Mouse (Mus musculus): Measurements from ENCODE around the gene Ltbp1. TPM values are rescaled to one million over a fixed set of nuclear protein-coding genes. Genes with fewer than 3 reads are reported as not detected.

Gene Ltbp1
- polyA plus RNA-seq, 1 experiment from 2014 or later: 29.8 TPM

GRCm38 (mm10) chr17:75216362-75216761 lies 211.0 kb downstream of the Ltbp1 start:
- Histone ChIP-seq H3K4me2 (ENCODE audit: low read length) (no peak overlapping the region), H3K9ac (ENCODE audit: low read length) (no peak overlapping the region), H3K4me1 (replicated peaks; ENCODE audit: control insufficient read depth, insufficient read depth, low read length) (no peaks in the 10 kb centered on the region; the same call in 1 of the 2 replicates), H3K27me3 (replicated peaks; ENCODE audit: control insufficient read depth, insufficient read depth, low read length) (no peaks in the 10 kb centered on the region), H3K9me3 (ENCODE audit: control insufficient read depth, low read length) (no peaks in the 10 kb centered on the region), H3K36me3 (ENCODE audit: control insufficient read depth, insufficient read depth, low read length) (no peaks in the 10 kb centered on the region), H3K4me3 (ENCODE audit: low read depth, low read length) (no peak overlapping the region), H3K27ac (ENCODE audit: low read depth) (no peak overlapping the region)
- WGBS: 90% methylated on average over 2 of the region's 2 CpGs
- DNase-seq (ENCODE audit: low spot score): no peak
- ATAC-seq (replicated peaks; ENCODE audit: low FRiP score, low TSS enrichment, low read depth): no peak

- DNase-seq (ENCODE audit: low spot score): no peak
- Histone ChIP-seq H3K27me3 (replicated peaks; ENCODE audit: control insufficient read depth, insufficient read depth, low read length) (no peaks in the 10 kb centered on the region), H3K9ac (ENCODE audit: low read length) (no peak overlapping the region), H3K27ac (ENCODE audit: low read depth) (no peak overlapping the region), H3K4me3 (ENCODE audit: low read depth, low read length) (no peak overlapping the region), H3K9me3 (ENCODE audit: control insufficient read depth, low read length) (no peaks in the 10 kb centered on the region), H3K4me2 (ENCODE audit: low read length) (no peak overlapping the region), H3K4me1 (replicated peaks; ENCODE audit: control insufficient read depth, insufficient read depth, low read length) (no peaks in the 10 kb centered on the region; the same call in 1 of the 2 replicates), H3K36me3 (ENCODE audit: control insufficient read depth, insufficient read depth, low read length) (no peaks in the 10 kb centered on the region)
- ATAC-seq (replicated peaks; ENCODE audit: low FRiP score, low TSS enrichment, low read depth): peak; percentile 86
- 74% methylated on average over 6 of the region's 6 CpGs for WGBS
These were observed 213.3 kb downstream of the Ltbp1 start for GRCm38 (mm10) chr17:75218700-75219099.

- no peaks in the 10 kb centered on the region for H3K4me1 ChIP-seq (replicated peaks; ENCODE audit: control insufficient read depth, insufficient read depth, low read length)
- H3K4me3 ChIP-seq (ENCODE audit: low read depth, low read length): no peak overlapping the region
- no peak overlapping the region for H3K4me2 ChIP-seq (ENCODE audit: low read length)
- H3K36me3 ChIP-seq (ENCODE audit: control insufficient read depth, insufficient read depth, low read length): peaks cover 11% of the 10 kb centered on the region
- H3K27ac ChIP-seq (ENCODE audit: low read depth): no peak overlapping the region
- WGBS: 76% methylated on average over 3 of the region's 3 CpGs
- ATAC-seq (replicated peaks; ENCODE audit: low FRiP score, low TSS enrichment, low read depth) (no peak), DNase-seq (ENCODE audit: low spot score) (no peak)
- H3K9me3 ChIP-seq (ENCODE audit: control insufficient read depth, low read length): no peaks in the 10 kb centered on the region
- H3K9ac ChIP-seq (ENCODE audit: low read length): no peak overlapping the region
- no peaks in the 10 kb centered on the region for H3K27me3 ChIP-seq (replicated peaks; ENCODE audit: control insufficient read depth, insufficient read depth, low read length)
These were observed 223.0 kb downstream of the Ltbp1 start for GRCm38 (mm10) chr17:75228321-75228720.

- DNase-seq (ENCODE audit: low spot score): no peak
- Histone ChIP-seq H3K27me3 (replicated peaks; ENCODE audit: control insufficient read depth, insufficient read depth, low read length) (no peaks in the 10 kb centered on the region), H3K36me3 (ENCODE audit: control insufficient read depth, insufficient read depth, low read length) (no peaks in the 10 kb centered on the region), H3K4me3 (ENCODE audit: low read depth, low read length) (no peak overlapping the region), H3K4me2 (ENCODE audit: low read length) (no peak overlapping the region), H3K9me3 (ENCODE audit: control insufficient read depth, low read length) (no peaks in the 10 kb centered on the region), H3K4me1 (replicated peaks; ENCODE audit: control insufficient read depth, insufficient read depth, low read length) (no peaks in the 10 kb centered on the region), H3K9ac (ENCODE audit: low read length) (no peak overlapping the region), H3K27ac (ENCODE audit: low read depth) (no peak overlapping the region)
- ATAC-seq (replicated peaks; ENCODE audit: low FRiP score, low TSS enrichment, low read depth): no peak
- 42% methylated on average over 2 of the region's 2 CpGs for WGBS
These were observed 227.8 kb downstream of the Ltbp1 start for GRCm38 (mm10) chr17:75233206-75233605.

DNA sequence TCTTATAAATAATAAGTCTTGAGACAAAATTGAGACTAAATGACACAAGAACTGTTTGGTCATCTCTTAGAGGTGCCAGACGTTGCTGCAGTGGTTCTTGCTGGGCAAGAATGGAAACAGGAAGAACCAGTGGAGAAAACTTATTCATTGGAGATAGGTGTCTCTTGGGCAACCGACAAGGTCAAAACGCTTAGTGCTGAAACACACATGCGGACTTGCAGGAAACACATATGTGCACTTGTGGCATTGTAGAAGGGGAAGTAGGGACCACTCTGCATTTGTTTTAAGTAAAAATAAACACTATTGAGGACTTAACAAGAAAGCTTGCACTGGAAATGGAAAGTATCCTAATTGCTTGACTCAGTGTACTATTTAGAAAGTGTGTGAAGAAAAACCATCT lies 228.6 kb downstream of the Ltbp1 start:
- no peaks in the 10 kb centered on the region for H3K27me3 ChIP-seq (replicated peaks; ENCODE audit: control insufficient read depth, insufficient read depth, low read length)
- H3K9me3 ChIP-seq (ENCODE audit: control insufficient read depth, low read length): no peaks in the 10 kb centered on the region
- no peak overlapping the region for H3K27ac ChIP-seq (ENCODE audit: low read depth)
- no peak overlapping the region for H3K9ac ChIP-seq (ENCODE audit: low read length)
- no peaks in the 10 kb centered on the region for H3K36me3 ChIP-seq (ENCODE audit: control insufficient read depth, insufficient read depth, low read length)
- WGBS: 82% methylated on average over 4 of the region's 4 CpGs
- ATAC-seq (replicated peaks; ENCODE audit: low FRiP score, low TSS enrichment, low read depth) (no peak), DNase-seq (ENCODE audit: low spot score) (no peak)
- H3K4me2 ChIP-seq (ENCODE audit: low read length): no peak overlapping the region
- H3K4me3 ChIP-seq (ENCODE audit: low read depth, low read length): no peak overlapping the region
- H3K4me1 ChIP-seq (replicated peaks; ENCODE audit: control insufficient read depth, insufficient read depth, low read length): no peaks in the 10 kb centered on the region

DNA sequence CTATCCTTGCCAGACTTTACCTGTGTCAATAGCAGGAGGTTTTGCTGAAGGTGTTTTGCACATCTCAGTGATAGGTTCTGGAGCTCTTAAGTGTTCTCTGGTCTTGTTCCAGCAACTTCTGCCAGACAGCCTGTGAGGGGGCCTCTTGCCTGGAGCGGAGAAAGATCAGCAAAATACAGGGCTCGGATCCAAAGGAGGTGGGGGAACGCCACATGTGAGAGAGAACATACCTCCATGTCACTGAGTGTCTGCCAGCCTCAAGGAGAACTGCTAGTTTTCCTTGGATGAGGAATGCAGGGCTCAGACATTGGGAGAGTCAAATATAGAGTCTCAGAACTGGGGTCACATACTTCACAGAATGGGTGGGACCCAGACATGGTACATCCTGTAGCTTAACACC lies 230.4 kb downstream of the Ltbp1 start:
- ATAC-seq (replicated peaks; ENCODE audit: low FRiP score, low TSS enrichment, low read depth): 0 out of 2 replicates have a peak, but pooled peaks have one; percentile 8
- peak; percentile 55 for DNase-seq (ENCODE audit: low spot score)
- WGBS: 60% methylated on average over 3 of the region's 3 CpGs
- H3K4me3 ChIP-seq (ENCODE audit: low read depth, low read length): no peak overlapping the region
- no peaks in the 10 kb centered on the region for H3K36me3 ChIP-seq (ENCODE audit: control insufficient read depth, insufficient read depth, low read length)
- no peak overlapping the region for H3K4me2 ChIP-seq (ENCODE audit: low read length)
- H3K27ac ChIP-seq (ENCODE audit: low read depth): no peak overlapping the region
- H3K9ac ChIP-seq (ENCODE audit: low read length): no peak overlapping the region
- H3K9me3 ChIP-seq (ENCODE audit: control insufficient read depth, low read length): no peaks in the 10 kb centered on the region
- no peaks in the 10 kb centered on the region for H3K27me3 ChIP-seq (replicated peaks; ENCODE audit: control insufficient read depth, insufficient read depth, low read length)
- H3K4me1 ChIP-seq (replicated peaks; ENCODE audit: control insufficient read depth, insufficient read depth, low read length): no peaks in the 10 kb centered on the region

- H3K36me3 ChIP-seq (ENCODE audit: control insufficient read depth, insufficient read depth, low read length): no peaks in the 10 kb centered on the region
- H3K4me1 ChIP-seq (replicated peaks; ENCODE audit: control insufficient read depth, insufficient read depth, low read length): no peaks in the 10 kb centered on the region
- DNase-seq (ENCODE audit: low spot score): no peak
- H3K9ac ChIP-seq (ENCODE audit: low read length): no peak overlapping the region
- no peak for ATAC-seq (replicated peaks; ENCODE audit: low FRiP score, low TSS enrichment, low read depth)
- H3K4me2 ChIP-seq (ENCODE audit: low read length): no peak overlapping the region
- H3K4me3 ChIP-seq (ENCODE audit: low read depth, low read length): no peak overlapping the region
- WGBS: 84% methylated on average over 2 of the region's 2 CpGs
- H3K9me3 ChIP-seq (ENCODE audit: control insufficient read depth, low read length): no peaks in the 10 kb centered on the region
- H3K27me3 ChIP-seq (replicated peaks; ENCODE audit: control insufficient read depth, insufficient read depth, low read length): no peaks in the 10 kb centered on the region
- no peak overlapping the region for H3K27ac ChIP-seq (ENCODE audit: low read depth)
These were observed 231.2 kb downstream of the Ltbp1 start for GRCm38 (mm10) chr17:75236543-75236942.

DNA sequence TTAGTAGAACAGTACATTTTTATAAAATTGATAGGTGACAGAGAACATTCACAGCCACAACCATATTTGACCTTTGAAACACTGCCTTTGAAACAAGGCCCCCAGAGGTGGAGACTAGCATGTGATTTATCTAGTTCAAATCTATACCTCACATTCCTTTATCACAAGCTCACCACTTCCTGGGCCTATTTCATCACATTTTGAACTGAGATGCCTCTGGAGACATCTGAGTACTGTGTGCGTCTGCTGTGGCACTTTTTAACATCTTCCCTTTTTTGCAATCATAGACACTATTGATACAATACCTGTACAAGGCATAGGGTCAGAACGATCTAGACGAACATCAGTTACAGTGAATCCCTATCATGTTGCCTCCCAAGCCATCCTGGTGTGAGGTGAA lies 232.1 kb downstream of the Ltbp1 start:
- WGBS: 92% methylated on average over 3 of the region's 3 CpGs
- no peak for DNase-seq (ENCODE audit: low spot score)
- Histone ChIP-seq H3K27me3 (replicated peaks; ENCODE audit: control insufficient read depth, insufficient read depth, low read length) (no peaks in the 10 kb centered on the region), H3K4me3 (ENCODE audit: low read depth, low read length) (no peak overlapping the region), H3K9me3 (ENCODE audit: control insufficient read depth, low read length) (no peaks in the 10 kb centered on the region), H3K27ac (ENCODE audit: low read depth) (no peak overlapping the region), H3K4me2 (ENCODE audit: low read length) (no peak overlapping the region), H3K9ac (ENCODE audit: low read length) (no peak overlapping the region), H3K4me1 (replicated peaks; ENCODE audit: control insufficient read depth, insufficient read depth, low read length) (no peaks in the 10 kb centered on the region), H3K36me3 (ENCODE audit: control insufficient read depth, insufficient read depth, low read length) (no peaks in the 10 kb centered on the region)
- no peak for ATAC-seq (replicated peaks; ENCODE audit: low FRiP score, low TSS enrichment, low read depth)

DNA sequence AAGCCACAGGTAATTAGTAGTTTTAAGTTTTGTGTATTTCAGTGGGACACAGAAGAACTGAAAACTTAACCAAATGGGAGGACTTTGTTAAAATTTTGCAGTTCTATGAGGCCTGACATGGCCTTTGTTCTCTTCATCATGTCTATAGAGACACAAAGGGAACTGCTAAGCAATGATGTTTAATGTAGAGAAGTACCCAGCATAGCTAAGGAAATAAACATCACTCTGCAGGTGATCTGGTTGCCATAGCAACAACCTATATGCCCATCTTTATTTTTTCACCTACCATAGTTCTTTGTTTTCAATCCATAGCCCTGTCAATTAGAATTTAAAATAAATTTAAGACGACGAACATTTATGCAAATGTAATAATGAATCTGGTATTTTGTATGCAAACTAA lies 233.3 kb downstream of the Ltbp1 start:
- no peak for DNase-seq (ENCODE audit: low spot score)
- no peaks in the 10 kb centered on the region for H3K27me3 ChIP-seq (replicated peaks; ENCODE audit: control insufficient read depth, insufficient read depth, low read length)
- no peaks in the 10 kb centered on the region for H3K9me3 ChIP-seq (ENCODE audit: control insufficient read depth, low read length)
- no peaks in the 10 kb centered on the region for H3K4me1 ChIP-seq (replicated peaks; ENCODE audit: control insufficient read depth, insufficient read depth, low read length)
- ATAC-seq (replicated peaks; ENCODE audit: low FRiP score, low TSS enrichment, low read depth): no peak
- H3K36me3 ChIP-seq (ENCODE audit: control insufficient read depth, insufficient read depth, low read length): no peaks in the 10 kb centered on the region
- no peak overlapping the region for H3K4me3 ChIP-seq (ENCODE audit: low read depth, low read length)
- no peak overlapping the region for H3K9ac ChIP-seq (ENCODE audit: low read length)
- no peak overlapping the region for H3K27ac ChIP-seq (ENCODE audit: low read depth)
- 94% methylated on average over 2 of the region's 2 CpGs for WGBS
- H3K4me2 ChIP-seq (ENCODE audit: low read length): no peak overlapping the region

Data from intestine, embryonic 14.5 days (tissue).